Mouse (Mus musculus) bone marrow, adult 2 months (tissue): ENCODE measurements around the gene Rc3h2.

ENCODE experiments used
- CTCF ChIP-seq: fragments of 200-500 bp; IDR thresholded peaks from 2 replicates; pipeline ENCODE4 v1.5.1; 2011; ENCODE audit warnings: low read length, control low read depth; ENCODE audit not compliant: control insufficient read depth, insufficient read depth
- POLR2A ChIP-seq: fragments of 200-500 bp; IDR thresholded peaks from 2 replicates; pipeline ENCODE4 v1.6.1; 2011; ENCODE audit warnings: low read depth, mild to moderate bottlenecking, control low read depth, low read length, borderline replicate concordance; ENCODE audit not compliant: control insufficient read depth

GRCm38 (mm10) chr2:37423671-37424070 is 968 bp upstream of the Rc3h2 start:
- no peak for TF ChIP-seq CTCF
- no peak for TF ChIP-seq POLR2A
